Mouse (Mus musculus) heart, postnatal 0 days (tissue): Measurements from ENCODE around the gene Brat1.

Experiments used
- CTCF ChIP-seq: IDR thresholded peaks from 2 replicates; pipeline ENCODE4 v1.5.1; 2016; ENCODE audit warnings: antibody characterized with exemption, control low read depth, low read depth
- EP300 ChIP-seq: IDR thresholded peaks from 2 replicates; pipeline ENCODE4 v1.6.1; 2016; ENCODE audit warnings: antibody characterized with exemption, low read depth

DNA sequence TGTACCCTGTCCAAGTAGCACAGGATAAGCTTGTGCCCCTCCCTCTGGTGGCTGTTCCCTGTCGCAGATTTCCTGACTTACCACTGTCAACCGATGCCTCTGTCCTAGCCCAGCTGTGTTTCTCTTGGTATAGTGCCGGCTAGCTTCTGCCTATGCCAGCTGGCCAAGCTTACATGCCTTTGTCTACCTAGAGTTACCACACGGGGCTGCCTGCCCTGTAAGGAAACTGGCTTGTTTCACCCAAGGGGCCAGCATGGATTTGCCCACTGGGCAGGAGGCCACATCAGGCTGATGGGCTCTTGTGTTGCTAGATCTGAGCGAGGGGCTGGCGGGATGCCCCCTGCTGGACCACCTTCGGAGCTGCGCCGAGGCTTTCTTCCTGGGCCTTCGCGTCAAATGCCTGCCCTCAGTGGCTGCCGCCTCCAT is 38.9 kb downstream of the Brat1 start:
- TF ChIP-seq CTCF (no peak; the same call in 1 of the 2 replicates), EP300 (no peak)
